Mouse (Mus musculus): ENCODE measurements at regions not wholly inside any gene's neighbourhood (a gene's known extent, or its start where the extent isn't known, plus 50 kb on each side); places are given as distances from the start of the nearest gene placed in this dataset.
"Not testable (repeated sequence)": the region's sequence is repeated elsewhere in the genome, so short reads cannot be mapped to it uniquely, and the experiment has no call there.

GRCm38 (mm10) chr4:53261556-53262140 lies 102.0 kb upstream of the Abca1 start:
- DNase-seq: no peak

- no peak for DNase-seq
These were observed 99.3 kb upstream of the Abca1 start for GRCm38 (mm10) chr4:53258975-53259374.

GRCm38 (mm10) chr4:53256996-53257395 lies 97.3 kb upstream of the Abca1 start:
- no peak for DNase-seq

GRCm38 (mm10) chr4:53254483-53254882 lies 94.8 kb upstream of the Abca1 start:
- DNase-seq: no peak

- DNase-seq: no peak
These were observed 94.0 kb upstream of the Abca1 start for GRCm38 (mm10) chr4:53253680-53254079.

GRCm38 (mm10) chr4:53250325-53250724 lies 90.6 kb upstream of the Abca1 start:
- no peak for DNase-seq

- peak in 1 of 2 experiments; percentile 30 for DNase-seq
These were observed 86.5 kb upstream of the Abca1 start for GRCm38 (mm10) chr4:53246083-53246747.

- DNase-seq: peak in 1 of 2 experiments; percentile 20
These were observed 85.9 kb upstream of the Abca1 start for GRCm38 (mm10) chr4:53245553-53245952.

- not testable (repeated sequence) for DNase-seq
These were observed 83.8 kb upstream of the Abca1 start for GRCm38 (mm10) chr4:53243473-53243872.

GRCm38 (mm10) chr4:53239856-53240255 lies 80.2 kb upstream of the Abca1 start:
- DNase-seq: no peak

GRCm38 (mm10) chr4:53238314-53239259 lies 78.9 kb upstream of the Abca1 start:
- DNase-seq: no peak

GRCm38 (mm10) chr4:53235870-53236269 lies 76.2 kb upstream of the Abca1 start:
- DNase-seq: no peak

GRCm38 (mm10) chr4:53232436-53232835 lies 72.7 kb upstream of the Abca1 start:
- DNase-seq: no peak

- no peak for DNase-seq
These were observed 72.2 kb upstream of the Abca1 start for GRCm38 (mm10) chr4:53231867-53232266.

- DNase-seq: no peak
These were observed 71.4 kb upstream of the Abca1 start for GRCm38 (mm10) chr4:53231046-53231445.

- no peak for DNase-seq
These were observed 68.7 kb upstream of the Abca1 start for GRCm38 (mm10) chr4:53228444-53228843.

- peak in 1 of 2 experiments; percentile 24 for DNase-seq
These were observed 68.1 kb upstream of the Abca1 start for GRCm38 (mm10) chr4:53227771-53228170.

- DNase-seq: no peak
These were observed 67.4 kb upstream of the Abca1 start for GRCm38 (mm10) chr4:53227071-53227470.

GRCm38 (mm10) chr4:53226376-53226775 lies 66.7 kb upstream of the Abca1 start:
- no peak for DNase-seq

- DNase-seq: no peak
These were observed 63.7 kb upstream of the Abca1 start for GRCm38 (mm10) chr4:53223379-53223778.

- DNase-seq: no peak
These were observed 61.1 kb upstream of the Abca1 start for GRCm38 (mm10) chr4:53220809-53221208.

GRCm38 (mm10) chr4:53219351-53219750 lies 59.7 kb upstream of the Abca1 start:
- DNase-seq: peak; percentile 39 to 56

- DNase-seq: no peak
These were observed 59.1 kb upstream of the Abca1 start for GRCm38 (mm10) chr4:53218752-53219151.

GRCm38 (mm10) chr4:53218291-53218640 lies 58.6 kb upstream of the Abca1 start:
- no peak for DNase-seq

Data from kidney, postnatal 4 days (tissue).